Mouse (Mus musculus) heart, embryonic 14.5 days (tissue): ENCODE data around the gene E130311K13Rik. TPM values are rescaled to one million over a fixed set of nuclear protein-coding genes. Genes with fewer than 3 reads are reported as not detected.

Experiments used
- ATAC-seq: fragments of 200-750 bp; cut with Nextera tagmentation; 2 replicates; pipeline ENCODE4 v1.8.0; 2017; ENCODE audit warnings: low read depth, moderate TSS enrichment; ENCODE audit not compliant: insufficient number of reproducible peaks, insufficient read depth, low FRiP score
- H3K27ac ChIP-seq, 2 experiments: fragments of 200-500 bp in 1 of 2; fragments of 300-500 bp in 1 of 2; sonication (generic) in 1 of 2; replicated peaks in 1 of 2; 2 replicates each; pipeline ENCODE4 v1.5.1; 2012 to 2014; ENCODE audit warnings: low read depth in 2 of 2, low read length in 2 of 2, control low read depth in 1 of 2, mild to moderate bottlenecking in 1 of 2, mixed read lengths in 1 of 2; ENCODE audit not compliant: control insufficient read depth in 1 of 2, insufficient read depth in 1 of 2
- H3K27me3 ChIP-seq: fragments of 300-500 bp; sonication (generic); 2 replicates; pipeline ENCODE4 v1.6.1; 2014; ENCODE audit warnings: mild to moderate bottlenecking, low read length, control low read depth; ENCODE audit not compliant: control insufficient read depth, insufficient read depth
- H3K36me3 ChIP-seq: fragments of 300-500 bp; sonication (generic); 2 replicates; pipeline ENCODE4 v1.6.1; 2014; ENCODE audit warnings: mild to moderate bottlenecking, control low read depth, low read length, mixed read lengths; ENCODE audit not compliant: control insufficient read depth, insufficient read depth
- H3K4me1 ChIP-seq, 2 experiments: fragments of 200-500 bp in 1 of 2; fragments of 300-500 bp in 1 of 2; sonication (generic) in 1 of 2; 2 replicates each; pipeline ENCODE4 v1.6.1; 2012 to 2014; ENCODE audit warnings: low read length in 2 of 2, control low read depth in 1 of 2, mixed read lengths in 1 of 2; ENCODE audit not compliant: control insufficient read depth in 2 of 2, insufficient read depth in 2 of 2
- H3K4me2 ChIP-seq: fragments of 300-500 bp; sonication (generic); 2 replicates; pipeline ENCODE4 v1.6.1; 2014; ENCODE audit warnings: mild to moderate bottlenecking, low read length
- H3K4me3 ChIP-seq, 2 experiments: fragments of 200-500 bp in 1 of 2; fragments of 300-500 bp in 1 of 2; sonication (generic) in 1 of 2; 2 replicates each; pipeline ENCODE4 v1.5.1; 2012 to 2014; ENCODE audit warnings: low read length in 2 of 2, mild to moderate bottlenecking in 2 of 2, control low read depth in 1 of 2, low read depth in 1 of 2, moderate library complexity in 1 of 2; ENCODE audit not compliant: control insufficient read depth in 1 of 2, insufficient read depth in 1 of 2
- H3K9ac ChIP-seq: fragments of 300-500 bp; sonication (generic); 2 replicates; pipeline ENCODE4 v1.6.1; 2014; ENCODE audit warnings: mild to moderate bottlenecking, low read length
- H3K9me3 ChIP-seq: fragments of 300-500 bp; sonication (generic); 2 replicates; pipeline ENCODE4 v1.6.1; 2016; ENCODE audit warnings: low read length, control low read depth; ENCODE audit not compliant: control insufficient read depth
- WGBS: fragments of 180-500 bp; shearing (Covaris S2); extraction: QIAGEN DNeasy Blood & Tissue Kit; methylation state at CpG from one replicate; pipeline ENCODE4 v1.1.7; 2014; 5-methylcytosine and 5-hydroxymethylcytosine counted together
- polyA plus RNA-seq: library from polyadenylated mRNA; unstranded; fragments of >200 nt; fragmentation: Nextera tagmentation; extraction: Ambion mirVana; gene quantifications from 2 replicates; pipeline ENCODE4 v1.2.1, GENCODE M21; 2014

Gene E130311K13Rik
- polyA plus RNA-seq, 1 experiment from 2014 or later = 5.3 TPM

DNA sequence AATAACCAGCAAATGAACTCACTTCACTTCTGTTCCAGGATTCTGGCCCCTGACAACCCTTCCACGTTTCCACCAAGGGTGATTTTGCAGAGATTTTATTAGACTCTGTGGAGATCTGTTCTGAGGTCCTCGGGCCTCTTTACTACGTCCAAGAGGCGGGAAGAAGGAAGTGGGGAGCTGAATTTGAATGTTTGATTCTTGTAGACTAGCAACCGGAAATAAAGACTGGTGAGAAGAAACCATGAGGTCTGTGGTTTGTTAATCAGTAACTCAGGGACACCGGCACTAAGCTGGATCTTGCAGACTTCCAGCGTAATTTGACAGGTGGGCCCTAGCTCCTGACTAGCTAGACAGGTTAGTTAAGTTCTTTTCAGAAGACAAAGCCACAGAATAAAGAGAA, 35.6 kb downstream of the E130311K13Rik start:
- no peak overlapping the region for H3K27ac ChIP-seq
- H3K4me3 ChIP-seq = no peak overlapping the region
- H3K9me3 ChIP-seq = no peaks in the 10 kb centered on the region
- no peak for ATAC-seq
- no peak overlapping the region for H3K9ac ChIP-seq
- WGBS = 69% methylated on average over 7 of the region's 7 CpGs
- no peak overlapping the region for H3K4me2 ChIP-seq
- H3K4me1 ChIP-seq = peaks cover 0 to 5% of the 10 kb centered on the region in 2 experiments; a peak in 2 of 4 replicates
- no peaks in the 10 kb centered on the region for H3K27me3 ChIP-seq
- H3K36me3 ChIP-seq = no peaks in the 10 kb centered on the region

DNA sequence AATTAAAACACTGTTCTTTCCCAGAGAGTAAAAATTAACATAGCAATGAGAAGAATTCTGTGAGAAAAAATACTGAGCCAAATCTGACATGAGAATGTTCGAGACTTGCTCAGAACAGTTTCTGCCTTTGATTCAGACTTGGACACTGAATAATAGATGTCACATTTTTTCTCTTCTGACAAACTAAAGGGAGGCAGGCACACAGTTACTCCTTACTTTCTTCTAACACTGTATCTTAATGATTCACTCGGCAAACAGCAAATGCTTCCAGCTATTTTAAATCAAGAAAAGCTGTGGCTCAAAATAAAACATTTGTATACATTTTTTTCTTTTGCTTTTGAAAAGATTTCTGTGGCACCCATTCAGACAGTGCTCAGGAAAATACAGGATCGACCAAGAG, 37.1 kb downstream of the E130311K13Rik start:
- H3K9ac ChIP-seq = no peak overlapping the region
- no peak overlapping the region for H3K27ac ChIP-seq
- H3K27me3 ChIP-seq = no peaks in the 10 kb centered on the region
- no peak overlapping the region for H3K4me3 ChIP-seq
- no peak for ATAC-seq
- H3K36me3 ChIP-seq = no peaks in the 10 kb centered on the region
- no peaks in the 10 kb centered on the region for H3K4me1 ChIP-seq
- no peak overlapping the region for H3K4me2 ChIP-seq
- H3K9me3 ChIP-seq = no peaks in the 10 kb centered on the region
- 46% methylated on average over 3 of the region's 3 CpGs for WGBS

DNA sequence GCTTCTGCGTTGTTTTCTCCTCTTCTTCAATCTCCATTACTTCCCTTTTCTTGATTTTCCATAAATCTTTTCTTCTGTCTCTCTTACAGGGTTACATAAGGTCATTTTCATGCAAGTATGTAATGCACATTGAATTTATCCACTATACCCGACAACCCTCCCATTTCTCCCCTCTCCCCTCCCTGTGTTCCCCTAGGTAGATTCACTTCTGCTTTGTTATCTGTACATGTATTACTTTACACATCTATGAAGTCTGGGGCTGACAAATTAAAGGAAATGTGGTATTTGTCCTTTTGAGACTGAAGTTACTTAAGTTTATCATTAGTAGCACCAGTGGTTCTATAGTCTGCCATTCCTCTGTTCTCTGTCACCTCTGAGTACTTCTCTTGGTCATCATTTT, 48.2 kb downstream of the E130311K13Rik start:
- H3K4me2 ChIP-seq = no peak overlapping the region
- H3K27me3 ChIP-seq = no peaks in the 10 kb centered on the region
- H3K9me3 ChIP-seq = peaks cover 10% of the 10 kb centered on the region
- no peak overlapping the region for H3K4me3 ChIP-seq
- ATAC-seq = no peak
- no peaks in the 10 kb centered on the region for H3K4me1 ChIP-seq
- H3K36me3 ChIP-seq = no peaks in the 10 kb centered on the region
- WGBS = 77% methylated on average over 2 of the region's 2 CpGs
- H3K9ac ChIP-seq = no peak overlapping the region
- H3K27ac ChIP-seq = no peak overlapping the region

GRCm38 (mm10) chr3:63878995-63879666, 50.1 kb downstream of the E130311K13Rik start:
- WGBS = 35% methylated on average over 4 of the region's 4 CpGs
- no peaks in the 10 kb centered on the region for H3K36me3 ChIP-seq
- H3K9me3 ChIP-seq = no peaks in the 10 kb centered on the region
- H3K27me3 ChIP-seq = no peaks in the 10 kb centered on the region
- H3K4me3 ChIP-seq = no peak overlapping the region
- H3K9ac ChIP-seq = no peak overlapping the region
- no peak overlapping the region for H3K27ac ChIP-seq
- no peak overlapping the region for H3K4me2 ChIP-seq
- no peak for ATAC-seq
- no peaks in the 10 kb centered on the region for H3K4me1 ChIP-seq

- H3K27me3 ChIP-seq = no peaks in the 10 kb centered on the region
- no peak overlapping the region for H3K27ac ChIP-seq
- H3K4me1 ChIP-seq = no peaks in the 10 kb centered on the region
- 42% methylated on average over 1 of the region's 1 CpGs for WGBS
- no peak overlapping the region for H3K9ac ChIP-seq
- H3K4me3 ChIP-seq = no peak overlapping the region
- ATAC-seq = no peak
- H3K4me2 ChIP-seq = no peak overlapping the region
- no peaks in the 10 kb centered on the region for H3K36me3 ChIP-seq
- no peaks in the 10 kb centered on the region for H3K9me3 ChIP-seq
These were observed 56.5 kb downstream of the E130311K13Rik start for GRCm38 (mm10) chr3:63872818-63873217.

- no peak overlapping the region for H3K9ac ChIP-seq
- H3K4me3 ChIP-seq = no peak overlapping the region
These were observed 58.0 kb downstream of the E130311K13Rik start for GRCm38 (mm10) chr3:63871249-63871648.

DNA sequence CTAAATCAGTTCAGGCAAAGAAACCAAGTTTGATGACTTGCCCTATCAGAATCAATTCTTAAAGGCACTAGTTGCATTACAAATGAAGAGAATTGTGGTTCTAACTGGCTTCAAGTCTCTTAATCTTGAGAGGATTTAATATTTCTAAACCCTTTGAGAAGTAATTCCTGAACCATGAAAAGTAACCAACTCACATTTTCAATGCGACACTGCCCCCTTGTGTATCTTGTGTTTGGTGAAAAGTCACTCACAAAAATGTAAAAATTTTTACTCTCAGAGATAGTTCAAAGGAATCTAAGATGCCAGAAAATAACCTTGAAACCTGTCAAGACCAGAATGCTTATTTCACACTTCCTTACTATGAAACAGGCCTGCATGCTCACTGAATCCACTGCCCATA, 61.0 kb downstream of the E130311K13Rik start:
- no peak overlapping the region for H3K9ac ChIP-seq
- H3K4me3 ChIP-seq = no peak overlapping the region
- no peak for ATAC-seq
- H3K4me1 ChIP-seq = no peaks in the 10 kb centered on the region
- WGBS = 47% methylated on average over 1 of the region's 1 CpGs
- no peaks in the 10 kb centered on the region for H3K27me3 ChIP-seq
- no peaks in the 10 kb centered on the region for H3K9me3 ChIP-seq
- no peak overlapping the region for H3K4me2 ChIP-seq
- H3K36me3 ChIP-seq = no peaks in the 10 kb centered on the region
- H3K27ac ChIP-seq = no peak overlapping the region

More at GRCm38 (mm10) chr3:63871249-63871648, 58.0 kb downstream of the E130311K13Rik start:
- Histone ChIP-seq H3K27me3 (no peaks in the 10 kb centered on the region), H3K27ac (no peak overlapping the region), H3K4me2 (no peak overlapping the region), H3K36me3 (no peaks in the 10 kb centered on the region), H3K9me3 (no peaks in the 10 kb centered on the region), H3K4me1 (no peaks in the 10 kb centered on the region)
- WGBS = 64% methylated on average over 2 of the region's 2 CpGs
- no peak for ATAC-seq

DNA sequence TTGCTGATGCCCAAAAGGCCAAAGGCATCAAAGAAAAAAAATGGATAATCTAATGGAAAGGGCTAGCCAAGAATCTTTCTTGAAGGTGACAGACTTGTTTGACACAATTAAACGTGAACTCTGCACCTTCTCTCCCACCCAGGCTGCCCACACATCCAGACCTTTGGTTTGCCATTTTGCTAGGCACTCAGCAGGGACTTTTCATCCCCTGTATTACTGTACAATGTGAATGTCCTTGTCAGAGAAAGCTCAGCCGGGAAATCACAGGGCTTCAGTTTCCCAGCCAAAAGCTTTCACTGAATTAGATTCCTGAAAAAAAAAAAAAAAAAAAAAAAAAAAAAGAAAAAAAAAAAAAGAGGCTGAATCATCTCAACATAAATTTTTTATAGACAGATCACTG, 64.2 kb downstream of the E130311K13Rik start:
- no peaks in the 10 kb centered on the region for H3K36me3 ChIP-seq
- H3K9me3 ChIP-seq = no peaks in the 10 kb centered on the region
- no peak overlapping the region for H3K9ac ChIP-seq
- WGBS = 50% methylated on average over 2 of the region's 2 CpGs
- no peak overlapping the region for H3K27ac ChIP-seq
- H3K4me2 ChIP-seq = no peak overlapping the region
- H3K4me3 ChIP-seq = no peak overlapping the region
- no peaks in the 10 kb centered on the region for H3K4me1 ChIP-seq
- ATAC-seq = no peak
- H3K27me3 ChIP-seq = no peaks in the 10 kb centered on the region
